Mouse (Mus musculus) MEL (cell line): Measurements from ENCODE around the gene Sh2b2.

ENCODE experiments used
- HCFC1 ChIP-seq: IDR thresholded peaks from 2 replicates; pipeline ENCODE4 v1.6.1; 2012; ENCODE audit warnings: low read depth, mild to moderate bottlenecking, inconsistent platforms, low read length, improper control_type of control experiment, moderate library complexity
- MAFK ChIP-seq: IDR thresholded peaks from 2 replicates; pipeline ENCODE4 v1.6.1; 2011; ENCODE audit warnings: low read depth, mild to moderate bottlenecking, low read length, improper control_type of control experiment, borderline replicate concordance
- POLR2A ChIP-seq, 2 experiments: IDR thresholded peaks; 2 replicates each; pipeline ENCODE4 v1.6.1; 2011 to 2012; ENCODE audit warnings: low read length in 2 of 2, mild to moderate bottlenecking in 2 of 2, control low read depth in 1 of 2, improper control_type of control experiment in 1 of 2, low read depth in 1 of 2, moderate library complexity in 1 of 2; ENCODE audit not compliant: control insufficient read depth in 1 of 2, insufficient read depth in 1 of 2, poor library complexity in 1 of 2
- TAL1 ChIP-seq: IDR thresholded peaks from 2 replicates; pipeline ENCODE4 v1.6.1; 2012; ENCODE audit warnings: mild to moderate bottlenecking, inconsistent platforms, low read length, moderate library complexity, mixed read lengths
- USF1 ChIP-seq: IDR thresholded peaks from 2 replicates; pipeline ENCODE4 v1.6.1; 2014; ENCODE audit warnings: low read depth, mild to moderate bottlenecking, inconsistent platforms, low read length, improper control_type of control experiment, moderate library complexity

DNA sequence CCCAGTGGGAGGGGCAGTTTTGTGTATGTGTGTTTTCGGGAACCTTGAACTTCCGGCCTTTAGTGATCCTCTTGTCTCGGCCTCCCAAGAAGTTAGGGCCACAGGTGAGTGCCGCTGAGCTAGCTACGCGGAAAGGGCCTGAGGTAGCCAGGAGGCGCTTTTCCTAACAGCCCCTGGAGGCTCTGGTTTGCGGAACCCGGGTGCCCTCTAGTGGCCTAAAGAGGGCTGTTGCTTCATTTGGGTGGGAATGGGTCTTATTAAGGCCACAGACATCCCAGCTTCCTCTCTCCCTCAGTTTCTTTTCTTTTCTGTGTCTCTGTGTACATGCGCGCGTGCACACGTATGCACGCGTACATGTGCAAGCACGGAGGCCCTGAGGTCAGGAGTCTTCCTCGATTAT lies 6.5 kb upstream of the Sh2b2 start:
- TF ChIP-seq USF1 (no peak), HCFC1 (no peak), MAFK (no peak), POLR2A (IDR thresholded peaks at IDR 0.05; ENCODE audit: control insufficient read depth in 1 of 2, insufficient read depth in 1 of 2, low read depth in 1 of 2, low read length in 2 of 2, poor library complexity in 1 of 2) (no peak), TAL1 (no peak)
